Mouse (Mus musculus): ENCODE data around the gene Gm20441.

Gm20441 gene

DNA sequence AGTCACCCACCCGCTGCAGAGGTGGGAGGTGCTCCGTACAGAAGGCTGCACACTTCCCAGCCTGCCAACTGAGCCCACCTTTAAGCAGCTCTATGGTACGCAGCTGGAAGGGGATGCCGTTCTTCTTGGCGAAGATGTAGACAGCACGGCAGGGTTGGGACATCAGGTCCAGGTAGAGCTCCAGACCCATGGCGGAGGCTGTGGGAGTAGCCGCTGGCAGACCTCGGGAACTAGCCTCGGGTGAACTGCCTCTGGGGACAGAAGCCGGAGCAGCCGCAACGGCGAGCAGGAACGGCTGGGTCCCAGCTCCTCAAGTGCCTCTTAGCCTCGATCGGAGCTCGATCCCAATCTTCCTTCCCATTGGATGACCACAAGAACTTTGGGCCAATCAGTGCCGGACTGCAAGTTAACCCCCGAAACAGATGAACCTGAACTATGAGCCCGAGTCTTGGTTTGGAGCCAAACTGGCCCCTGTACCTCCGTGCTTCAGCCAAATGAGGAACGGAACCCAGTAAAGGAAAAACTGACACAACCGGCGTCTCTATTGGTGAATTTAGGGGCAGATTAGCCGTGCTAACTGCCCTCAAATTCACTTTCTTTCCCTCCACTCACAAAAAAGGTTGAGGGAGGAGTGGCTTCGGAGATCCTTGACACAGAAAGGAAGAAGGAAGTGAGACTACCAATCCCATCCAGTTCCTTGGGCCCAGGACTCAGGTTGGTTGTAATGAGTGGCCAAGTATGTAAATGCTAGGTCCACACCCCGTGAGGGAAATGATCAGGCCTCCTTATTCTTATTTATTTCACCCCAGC, at the start of gene Gm20441, which contains the start of gene Gstt3:
Gm20441 (minus strand) TSS at position 186 of the 810 bp plus-strand sequence.
Gstt3 (minus strand) TSS at position 646 of the 810 bp plus-strand sequence.
- POLR2A ChIA-PET, result interaction anchor here in 3 of 4 experiments (0.6 to 2.4 kb wide), 33 partner anchors 8 to 247 kb away, joined by 3 to 28 read pairs (median 4); partner anchors contain the start of genes Cabin1 (in 3 of the 3), Gstt2 (in 2 of the 3), Mif (in 2 of the 3) and Gstt1 (in 1 of the 3)
- CTCF ChIA-PET, result interaction anchor here in 3 of 4 experiments (0.5 to 2.0 kb wide), 14 partner anchors 8 to 195 kb away, joined by 3 to 9 read pairs (median 4); partner anchors contain the start of genes Ddt (in 1 of the 3), Gstt1 (in 1 of the 3) and Gstt2 (in 1 of the 3)

DNA sequence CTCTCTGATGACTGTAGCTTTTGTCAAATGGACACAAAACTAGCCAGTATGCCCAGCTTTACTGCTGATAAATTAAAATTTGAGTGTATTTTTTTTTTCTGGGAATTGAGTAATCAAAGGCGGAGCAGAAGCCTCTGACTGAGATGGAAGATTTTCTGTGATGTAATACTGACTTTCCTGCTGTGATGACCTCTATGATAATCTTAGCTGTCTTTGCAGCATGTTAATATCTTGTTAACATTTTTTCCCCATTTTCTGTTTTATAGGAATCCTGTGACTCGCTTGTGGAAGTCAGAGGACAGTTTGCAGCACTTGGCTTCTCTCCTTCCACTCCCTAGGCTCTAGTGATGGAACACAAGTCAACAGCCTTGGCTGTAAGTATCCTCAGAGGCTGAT, 49.5 kb upstream of the Gm20441 start:
- CTCF ChIA-PET, result interaction anchor here in 2 of 4 experiments (0.6 to 1.0 kb wide), 3 partner anchors 57 to 198 kb away, joined by 3 to 5 read pairs (median 5); partner anchors contain the start of gene Ddt (in 1 of the 2)
- POLR2A ChIA-PET, result interaction anchor here in 1 of 4 experiments (1.3 kb wide), 1 partner anchor 62 kb away, joined by 4 read pairs; no protein-coding TSS in a partner anchor

DNA sequence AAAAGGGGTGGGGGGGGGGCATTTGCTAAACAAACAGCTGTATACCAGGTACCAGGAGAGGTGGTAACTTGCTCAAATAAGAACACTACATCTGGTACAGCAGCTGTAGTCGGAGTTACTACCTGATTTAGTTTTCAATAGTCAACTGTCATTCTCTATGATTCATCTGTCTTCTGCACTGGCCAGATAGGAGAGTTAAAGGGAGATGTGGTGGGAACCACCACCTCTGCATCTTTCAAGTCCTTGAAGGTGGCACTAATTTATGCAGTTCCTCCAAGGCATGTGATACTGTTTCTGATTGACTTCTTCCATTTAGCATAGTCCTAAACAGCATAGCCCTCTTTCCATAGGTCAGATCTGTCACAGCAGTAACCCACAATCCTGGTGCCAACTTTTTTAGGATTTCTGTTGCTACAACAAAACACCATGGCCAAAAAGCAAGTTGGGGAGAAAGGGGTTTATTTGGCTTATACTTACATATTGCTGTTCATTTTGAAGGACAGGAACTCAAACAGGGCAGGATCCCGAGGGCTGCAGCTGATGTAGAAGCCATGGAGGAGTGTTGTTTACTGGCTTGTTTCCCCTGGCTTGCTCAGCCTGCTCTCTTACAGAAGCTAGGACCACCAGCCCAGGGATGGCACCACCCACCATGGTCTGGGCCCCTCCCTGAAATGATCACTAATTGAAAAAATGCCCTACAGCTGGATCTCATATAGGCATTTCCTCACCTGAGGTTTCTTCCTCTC, 48.9 kb upstream of the Gm20441 start:
- POLR2A ChIA-PET, result interaction anchor here in 2 of 4 experiments (0.6 to 1.9 kb wide), 5 partner anchors 8 to 143 kb away, joined by 3 to 5 read pairs (median 3); partner anchors contain the start of gene Gstt2 (in 1 of the 2)
- CTCF ChIA-PET, result interaction anchor here in 2 of 4 experiments (0.6 to 1.0 kb wide), 3 partner anchors 56 to 197 kb away, joined by 3 to 5 read pairs (median 5); partner anchors contain the start of gene Ddt (in 1 of the 2)

DNA sequence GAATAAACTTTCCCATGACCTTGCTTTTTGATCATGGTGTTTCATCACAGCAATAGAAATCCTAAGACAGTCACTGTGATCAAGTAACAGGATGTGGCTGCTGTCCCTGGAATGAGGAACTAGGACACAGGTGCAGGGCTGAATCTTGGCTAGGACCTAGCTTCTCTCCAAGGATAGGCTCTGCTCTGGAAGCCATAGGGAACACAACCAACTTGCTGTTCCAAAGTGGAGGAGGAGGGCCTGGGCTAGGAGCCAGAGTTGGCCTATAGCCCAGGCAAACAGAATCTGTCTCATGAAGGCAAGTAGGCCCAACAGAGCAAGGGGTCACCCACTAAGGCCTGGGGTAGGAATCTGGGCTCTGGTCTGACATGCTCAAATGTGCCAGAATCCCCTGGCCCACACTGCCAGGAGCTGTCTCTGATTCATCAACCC, 47.8 kb upstream of the Gm20441 start:
- ChIA-PET POLR2A (interaction anchor here in 2 of 4 experiments (0.8 to 1.9 kb wide), 5 partner anchors 9 to 141 kb away, joined by 3 to 5 read pairs (median 5); partner anchors contain the start of genes Ddt (in 1 of the 2) and Gstt2 (in 1 of the 2)), CTCF (interaction anchor here in 2 of 4 experiments (0.8 to 1.2 kb wide), 2 partner anchors 10 to 54 kb away, joined by 6 read pairs; no protein-coding TSS in a partner anchor)

DNA sequence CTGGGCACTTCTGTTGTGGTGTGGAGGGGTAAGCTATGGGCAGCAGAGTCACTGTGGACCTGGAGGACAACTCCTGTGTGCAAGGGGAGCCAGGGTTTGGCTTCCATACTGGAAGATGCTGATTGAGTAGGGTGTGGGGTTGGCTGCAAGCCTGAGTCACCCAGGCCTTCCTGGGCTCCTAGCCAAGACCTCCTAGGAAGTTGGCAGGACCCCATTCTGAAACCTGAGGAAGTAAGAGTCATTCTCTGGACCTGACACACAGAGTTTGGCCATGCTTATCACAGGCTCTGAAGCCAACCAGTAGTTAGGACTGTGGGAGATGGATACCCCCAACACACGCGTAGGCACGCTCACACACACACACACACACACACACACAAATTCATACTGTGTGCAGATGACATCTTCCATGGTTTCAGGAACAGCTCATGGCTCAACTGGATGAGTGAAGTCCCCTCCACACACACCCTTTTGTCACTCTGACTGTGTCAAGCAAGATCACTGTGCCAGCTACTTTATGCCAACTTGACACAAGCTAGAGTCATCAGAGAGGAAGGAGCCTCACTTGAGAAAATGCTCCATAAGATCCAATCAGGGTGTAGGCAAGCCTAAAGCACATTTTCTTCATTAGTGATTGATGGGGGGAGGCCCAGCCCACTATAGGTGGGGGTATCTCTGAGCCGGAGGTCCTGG, 47.1 kb upstream of the Gm20441 start:
- POLR2A ChIA-PET, result interaction anchor here in 2 of 4 experiments (0.6 to 1.9 kb wide), 4 partner anchors 10 to 148 kb away, joined by 3 to 5 read pairs (median 5); partner anchors contain the start of genes Ddt (in 1 of the 2) and Gstt2 (in 1 of the 2)
- CTCF ChIA-PET, result interaction anchor here in 1 of 4 experiments (1.2 kb wide), 1 partner anchor 9 kb away, joined by 6 read pairs; no protein-coding TSS in a partner anchor

DNA sequence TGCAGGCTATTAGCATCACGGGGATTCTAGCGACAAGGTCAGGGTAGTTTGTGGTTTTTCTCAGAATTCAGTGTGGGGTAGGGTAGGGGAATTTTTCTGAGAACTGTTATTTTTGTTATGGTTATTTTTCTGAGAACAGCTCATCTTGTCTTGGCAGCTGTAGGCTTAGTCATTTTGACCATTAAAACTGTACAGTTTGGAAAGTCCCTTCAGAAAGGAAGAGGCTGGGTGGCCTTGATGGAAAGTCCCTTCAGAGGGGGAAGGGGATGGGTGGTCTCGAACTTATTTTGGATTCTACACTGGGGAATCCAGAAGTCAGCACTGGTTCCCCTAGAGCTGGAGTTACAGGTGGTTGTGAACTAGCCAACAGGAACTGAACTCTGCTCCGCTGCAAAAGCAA, 43.8 kb upstream of the Gm20441 start:
- ChIA-PET POLR2A (no interaction called here), CTCF (interaction anchor here in 1 of 4 experiments (0.7 kb wide), 1 partner anchor 16 kb away, joined by 4 read pairs; no protein-coding TSS in a partner anchor)

DNA sequence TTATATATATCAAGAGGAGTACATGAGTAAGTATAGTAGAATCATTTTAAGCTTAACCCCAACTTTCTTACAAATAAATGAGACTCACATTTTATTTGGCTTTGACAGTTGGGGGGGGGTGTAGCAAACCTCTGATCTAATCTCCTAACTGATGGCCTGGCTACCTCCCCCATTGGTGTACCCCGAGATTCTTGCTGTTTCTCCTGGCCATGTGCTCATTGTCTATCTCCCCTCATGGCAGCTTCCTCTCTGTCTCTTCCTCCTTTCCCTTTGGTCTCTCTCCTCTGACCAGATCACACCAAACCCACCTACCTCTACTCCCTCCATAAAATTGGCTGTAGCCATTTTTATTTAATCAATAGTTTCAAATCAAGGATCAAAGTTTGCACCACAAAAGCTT, 43.0 kb upstream of the Gm20441 start:
- ChIA-PET CTCF (interaction anchor here in 1 of 4 experiments (0.7 to 1.4 kb wide), 2 partner anchors 8 to 16 kb away, joined by 4 read pairs; no protein-coding TSS in a partner anchor), POLR2A (interaction anchor here in 1 of 4 experiments (0.6 kb wide), 1 partner anchor 15 kb away, joined by 5 read pairs; no protein-coding TSS in a partner anchor)

DNA sequence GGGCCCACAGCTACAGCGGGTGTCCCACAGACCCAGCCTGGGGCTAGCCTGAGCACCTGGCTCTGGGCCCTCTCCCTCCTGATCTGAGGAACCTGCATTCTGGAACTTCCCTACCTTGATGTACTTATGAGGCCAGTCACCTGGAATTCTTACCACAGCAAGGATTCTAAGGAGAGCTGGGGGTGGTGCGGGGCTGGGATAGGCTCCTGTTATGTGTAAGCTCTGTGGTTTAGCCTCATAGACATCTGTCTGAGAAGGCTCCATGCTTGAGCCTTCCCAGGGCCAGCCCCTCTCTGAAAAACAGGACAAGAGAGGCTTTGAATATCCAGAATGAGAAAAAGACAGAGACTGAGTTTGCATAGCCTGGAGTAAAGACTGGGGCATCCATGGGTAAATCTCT, 41.7 kb upstream of the Gm20441 start, which contains the start of gene Gstt4:
Gstt4 (minus strand) TSS at position 101 of the 400 bp plus-strand sequence.
- ChIA-PET CTCF (interaction anchor here in 2 of 4 experiments (1.5 to 1.6 kb wide), 2 partner anchors 10 to 13 kb away, joined by 3 to 6 read pairs; no protein-coding TSS in a partner anchor), POLR2A (interaction anchor here in 1 of 4 experiments (0.6 kb wide), 1 partner anchor 33 kb away, joined by 3 read pairs; no protein-coding TSS in a partner anchor)

DNA sequence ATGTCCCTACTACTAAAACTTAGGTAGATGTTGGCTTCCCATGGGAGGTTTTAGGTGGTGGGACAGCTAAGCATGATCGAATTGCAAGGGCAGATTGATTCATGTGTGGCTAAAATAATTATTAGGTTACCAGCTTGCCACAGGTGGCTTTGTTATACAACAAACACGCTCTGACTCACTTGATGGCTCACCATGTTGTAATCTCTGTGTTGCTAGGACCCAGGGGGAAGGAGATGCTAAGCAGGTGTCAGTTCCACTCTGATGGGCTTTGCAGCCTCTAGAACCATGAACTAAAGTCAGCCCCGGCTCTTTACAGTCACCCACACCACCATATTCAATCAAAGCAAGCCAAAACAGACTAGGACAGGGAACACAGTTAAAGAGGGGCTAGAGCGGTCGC, 39.1 kb upstream of the Gm20441 start:
- ChIA-PET CTCF (interaction anchor here in 2 of 4 experiments (1.3 to 1.8 kb wide), 3 partner anchors 17 to 29 kb away, joined by 3 to 4 read pairs (median 4); partner anchors contain the start of gene Gstt2 (in 1 of the 2)), POLR2A (interaction anchor here in 2 of 4 experiments (0.9 to 1.6 kb wide), 3 partner anchors 20 to 55 kb away, joined by 3 to 4 read pairs (median 3); partner anchors contain the start of gene Ddt (in 1 of the 2))

DNA sequence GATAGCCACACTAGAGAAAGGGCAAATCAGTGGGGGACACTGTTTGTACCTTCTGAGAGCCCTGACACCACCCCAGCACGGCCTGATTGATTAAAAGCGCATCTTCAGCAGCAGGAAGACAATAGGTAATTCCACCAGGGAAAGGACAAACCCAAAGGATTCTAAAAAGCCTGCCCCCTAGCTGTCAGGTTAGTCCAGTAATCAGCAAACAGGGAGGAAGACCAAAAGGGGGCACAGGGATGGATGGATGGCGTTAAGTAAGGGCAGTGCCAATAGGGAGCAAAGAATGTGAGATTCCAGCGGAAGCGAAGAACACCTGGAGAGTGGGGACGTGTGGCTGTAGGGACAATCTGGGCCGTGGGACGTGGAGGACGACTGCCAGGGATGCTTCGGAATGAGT, 37.9 kb upstream of the Gm20441 start:
- POLR2A ChIA-PET, result interaction anchor here in 3 of 4 experiments (0.9 to 1.6 kb wide), 5 partner anchors 19 to 103 kb away, joined by 3 to 4 read pairs (median 3); partner anchors contain the start of genes Ddt (in 1 of the 3) and Smarcb1 (in 1 of the 3)
- CTCF ChIA-PET, result interaction anchor here in 3 of 4 experiments (0.7 to 1.8 kb wide), 10 partner anchors 9 to 232 kb away, joined by 3 to 7 read pairs (median 4); partner anchors contain the start of gene Ddt (in 1 of the 3)

DNA sequence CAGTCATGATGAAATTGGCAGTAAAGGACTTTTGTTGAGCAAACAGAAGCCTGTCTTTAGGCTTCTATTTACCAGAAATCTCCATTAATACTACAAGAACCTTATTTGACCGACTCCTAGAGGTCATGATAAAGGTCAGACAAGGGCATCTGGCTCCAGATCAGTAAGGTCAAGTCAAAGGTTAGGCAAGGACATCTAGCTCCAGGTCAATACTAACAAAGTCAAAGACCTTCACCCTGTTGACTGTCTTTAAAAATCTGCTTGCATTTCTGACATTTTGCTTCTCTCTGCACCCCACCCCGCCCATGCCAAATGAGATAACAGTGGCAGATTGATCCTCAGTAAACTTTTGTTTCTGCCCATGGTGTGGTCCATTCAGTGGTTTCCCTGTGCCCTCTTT, 23.5 kb upstream of the Gm20441 start:
- CTCF ChIA-PET, result no interaction called here

DNA sequence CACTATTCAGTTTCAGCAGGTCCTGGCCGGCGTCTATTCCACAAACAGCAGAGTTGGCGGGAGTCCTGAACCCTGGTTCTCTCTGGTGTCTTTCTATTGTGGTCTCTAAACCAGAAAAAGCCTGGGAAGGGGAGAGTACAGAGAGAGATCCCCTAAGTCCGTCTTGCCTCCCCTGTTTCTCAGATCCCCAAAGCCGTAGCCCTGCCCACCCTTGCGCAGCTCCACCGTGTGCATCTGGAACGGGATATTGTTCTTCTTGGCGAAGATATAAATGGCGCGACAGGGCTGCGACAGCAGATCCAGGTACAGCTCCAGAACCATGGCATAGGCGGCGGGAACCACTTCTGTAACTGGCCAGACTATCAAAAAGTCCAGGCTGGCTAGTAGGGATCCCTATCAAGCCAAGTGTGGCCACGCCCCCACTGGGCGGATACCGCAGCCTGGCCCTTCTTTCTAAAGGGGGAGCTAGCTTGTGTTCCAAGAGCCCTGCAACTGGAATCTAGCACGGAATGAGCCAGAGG, 17.5 kb upstream of the Gm20441 start, which contains the start of gene Gstt1:
Gstt1 (minus strand) TSS at position 409 of the 521 bp plus-strand sequence.
- POLR2A ChIA-PET, result interaction anchor here in 3 of 4 experiments (0.6 to 2.5 kb wide), 18 partner anchors 8 to 150 kb away, joined by 3 to 17 read pairs (median 4); partner anchors contain the start of genes Cabin1 (in 2 of the 3), Ddt (in 2 of the 3), Chchd10 (in 1 of the 3) and Gm20441 (in 1 of the 3)
- CTCF ChIA-PET, result interaction anchor here in 3 of 4 experiments (0.6 to 1.6 kb wide), 9 partner anchors 18 to 234 kb away, joined by 3 to 6 read pairs (median 3); partner anchors contain the start of genes Ddt (in 2 of the 3), Gm20441 (in 1 of the 3) and Zfp280b (in 1 of the 3)

More for the DNA sequence above, 23.5 kb upstream of the Gm20441 start:
- POLR2A ChIA-PET, result no interaction called here

DNA sequence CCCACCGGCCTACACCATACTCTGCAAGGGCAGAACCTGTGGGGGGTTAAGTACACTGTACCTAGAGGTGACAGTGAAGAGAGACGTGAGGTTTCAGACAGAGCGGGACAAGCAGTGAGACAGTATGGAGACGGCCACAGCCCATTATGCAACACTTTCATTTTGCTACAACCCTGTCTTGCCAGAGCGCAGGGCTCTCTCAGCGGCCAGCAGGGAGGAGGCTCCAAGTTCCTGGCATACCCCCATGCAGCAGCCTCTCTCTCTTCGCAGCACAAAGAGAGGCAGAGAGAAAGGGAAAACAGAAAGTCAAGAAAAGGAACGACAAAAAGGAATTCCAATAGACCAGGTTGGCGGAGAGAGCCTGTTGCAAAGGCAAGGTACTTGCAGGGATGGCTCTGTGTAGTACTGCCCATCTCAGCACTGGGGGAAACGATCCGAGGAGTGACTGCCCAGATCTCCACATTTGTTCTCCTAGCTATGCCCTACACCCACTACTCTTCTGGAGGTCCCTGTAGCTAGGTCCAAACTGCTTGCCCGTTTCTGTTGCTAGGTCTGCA, 16.9 kb upstream of the Gm20441 start:
- CTCF ChIA-PET, result interaction anchor here in 2 of 4 experiments (0.6 to 1.6 kb wide), 5 partner anchors 18 to 235 kb away, joined by 3 to 6 read pairs (median 5); partner anchors contain the start of genes Ddt (in 1 of the 2), Gm20441 (in 1 of the 2) and Zfp280b (in 1 of the 2)
- POLR2A ChIA-PET, result interaction anchor here in 3 of 4 experiments (1.0 to 2.5 kb wide), 10 partner anchors 8 to 149 kb away, joined by 3 to 17 read pairs (median 5); partner anchors contain the start of genes Cabin1 (in 1 of the 3), Ddt (in 1 of the 3), Gm20441 (in 1 of the 3) and Gstt3 (in 1 of the 3)

DNA sequence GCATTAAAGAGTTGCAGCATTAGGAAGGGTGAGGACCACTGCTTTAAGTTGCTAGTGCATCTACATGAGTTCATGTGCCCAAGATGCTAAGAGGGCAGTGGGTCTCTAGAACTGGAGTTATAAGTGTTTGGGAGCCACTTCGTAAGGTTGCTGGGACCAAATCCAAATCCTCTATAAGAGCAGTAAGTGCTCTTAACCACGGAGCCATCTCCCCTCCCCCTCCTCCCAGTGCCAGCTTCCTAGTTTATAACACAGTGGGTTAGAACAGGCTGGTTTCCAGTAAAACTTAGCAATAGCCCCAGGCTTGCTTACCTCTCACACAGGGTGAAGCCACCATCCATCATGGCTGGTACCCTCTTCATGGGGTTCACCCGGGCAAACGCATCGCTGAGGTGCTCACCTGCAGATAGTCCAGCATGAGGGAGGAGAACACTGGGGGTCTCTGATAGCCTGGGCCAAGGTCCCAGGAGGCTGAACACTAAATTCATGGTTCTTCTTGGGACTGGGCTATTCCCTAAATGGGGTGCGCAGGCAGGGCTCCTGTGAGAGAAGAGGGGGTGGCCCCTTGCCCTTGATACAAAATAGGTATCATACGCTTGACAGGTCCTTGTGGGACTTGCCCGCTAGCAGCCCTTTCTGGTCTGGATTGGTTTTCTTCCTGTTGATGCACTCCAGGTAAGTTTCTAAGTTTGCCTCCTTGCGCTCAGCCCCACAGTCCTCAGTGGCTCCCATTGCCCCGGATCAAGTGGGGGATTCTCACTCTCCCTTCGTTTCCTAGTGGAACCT, 16.2 kb upstream of the Gm20441 start:
- CTCF ChIA-PET, result no interaction called here
- POLR2A ChIA-PET, result interaction anchor here in 2 of 4 experiments (0.9 to 1.8 kb wide), 3 partner anchors 9 to 16 kb away, joined by 3 to 5 read pairs (median 4); partner anchors contain the start of genes Gm20441 (in 2 of the 2) and Gstt3 (in 2 of the 2)

DNA sequence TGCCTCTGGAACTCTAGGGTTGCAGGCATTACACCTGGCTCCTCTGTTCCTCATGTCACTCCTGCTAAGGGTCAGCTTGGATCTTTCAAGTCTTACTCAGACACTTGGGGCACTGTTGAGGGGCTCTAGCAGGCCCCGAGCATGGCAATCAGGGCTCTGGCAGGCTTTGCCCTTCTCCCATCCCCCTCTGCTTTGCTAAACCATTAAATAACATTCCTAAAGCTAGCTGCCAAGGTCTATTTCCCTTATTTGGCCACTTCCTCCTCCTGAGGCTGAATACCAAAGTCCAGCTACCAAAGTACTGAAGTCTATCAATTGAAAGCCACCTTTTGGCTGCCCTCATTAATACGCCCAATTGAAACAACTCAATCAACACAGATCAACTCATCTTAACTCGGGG, 14.1 kb upstream of the Gm20441 start:
- ChIA-PET CTCF (interaction anchor here in 2 of 4 experiments (0.6 to 1.2 kb wide), 3 partner anchors 38 to 51 kb away, joined by 3 to 4 read pairs (median 3); no protein-coding TSS in a partner anchor), POLR2A (interaction anchor here in 3 of 4 experiments (0.7 to 1.4 kb wide), 3 partner anchors 22 to 199 kb away, joined by 3 to 4 read pairs (median 3); partner anchors contain the start of gene Ddt (in 3 of the 3))

Measured in embryonic stem cell, embryonic (primary cell).